Mouse (Mus musculus) ES-Bruce4 (cell line): ENCODE measurements around the gene Tmeff1.
A peak's percentile ranks its signal among the peaks of the same experiment; 100 is the strongest.

Experiments
- CTCF ChIP-seq: IDR thresholded peaks from one replicate; pipeline ENCODE4 v1.8.1; 2011; ENCODE audit warnings: low read depth, low read length
- POLR2A ChIP-seq: IDR thresholded peaks from one replicate; pipeline ENCODE4 v1.8.1; 2011; ENCODE audit warnings: low read length; ENCODE audit not compliant: insufficient read depth

DNA sequence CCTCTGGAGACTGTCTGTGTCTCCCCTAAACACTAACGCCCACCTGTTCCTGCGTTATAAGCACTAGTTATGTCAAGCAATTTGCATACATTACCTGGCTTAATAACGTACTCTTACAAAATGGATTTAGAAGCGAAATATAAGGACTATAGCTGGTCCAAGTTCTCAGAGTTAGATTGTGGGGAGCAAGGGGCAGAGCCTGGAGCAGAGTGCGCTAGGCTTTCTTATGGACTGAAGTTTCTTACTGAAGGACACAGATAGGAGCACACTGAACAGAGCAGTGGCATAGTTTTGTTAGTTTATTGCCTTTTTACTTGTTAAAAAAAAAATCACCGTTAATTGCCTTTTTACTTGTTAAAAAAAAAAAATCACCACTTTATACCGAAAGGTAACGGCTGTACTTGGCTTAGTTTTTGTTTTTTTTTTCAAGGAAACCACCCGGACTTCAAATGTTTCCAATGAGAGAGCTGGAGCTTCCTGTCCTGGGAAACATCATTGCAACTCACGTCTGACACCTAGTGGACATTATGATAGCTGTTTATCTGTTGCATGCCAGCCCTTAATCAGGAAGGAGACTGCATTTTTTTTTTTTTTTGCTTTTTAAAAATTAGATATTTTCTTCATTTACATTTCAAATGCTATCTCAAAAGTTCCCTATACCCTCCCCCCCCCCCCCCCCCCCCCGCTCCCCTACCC, 95.8 kb downstream of the Tmeff1 start:
- peak; percentile 10 for TF ChIP-seq CTCF
- TF ChIP-seq POLR2A, result no peak
